Mouse (Mus musculus): ENCODE measurements around the gene Trip12. TPM values are rescaled to one million over a fixed set of nuclear protein-coding genes. Genes with fewer than 3 reads are reported as not detected.

Trip12 gene
- total RNA-seq (2021): 100 to 1,000 TPM; 182 to 184 TPM

DNA sequence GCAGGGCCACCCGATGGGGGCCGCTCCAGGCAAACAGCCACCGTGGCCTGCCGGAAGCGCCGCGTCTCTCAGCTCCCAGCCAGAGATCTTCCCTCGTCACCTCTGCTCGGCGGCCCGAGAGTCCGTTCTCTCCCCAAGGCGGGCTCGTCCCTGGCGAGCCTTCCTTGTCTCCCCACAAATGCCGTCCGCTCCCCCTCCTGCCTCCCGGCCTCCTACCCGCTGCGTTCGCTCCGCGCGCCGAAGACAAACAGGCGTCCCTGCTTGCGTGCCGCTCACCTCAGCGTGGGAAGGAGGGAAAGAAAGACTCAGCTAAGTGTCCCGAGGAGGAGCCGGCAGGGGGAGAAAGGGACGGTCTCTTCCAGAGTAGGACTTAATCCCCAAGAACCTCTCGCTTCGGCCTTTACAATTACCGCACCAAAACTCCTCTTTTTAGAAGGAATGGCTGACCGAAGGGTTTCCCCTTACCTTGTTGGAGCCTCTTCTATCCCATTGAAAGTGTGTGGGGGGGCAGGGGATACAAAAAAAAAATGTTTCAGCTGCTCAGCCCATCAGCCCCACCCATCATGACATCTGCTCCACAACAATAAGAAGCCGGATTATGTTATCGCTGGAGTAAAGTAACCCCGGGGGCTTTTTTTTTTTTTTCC lies at the start of gene Trip12:
Gene Trip12 (minus strand): TSS at position 499 of the 647 bp plus-strand sequence.
- DNase-seq (ENCODE audit: extremely low spot score in 1 of 2, low spot score in 1 of 2): no peak

DNA sequence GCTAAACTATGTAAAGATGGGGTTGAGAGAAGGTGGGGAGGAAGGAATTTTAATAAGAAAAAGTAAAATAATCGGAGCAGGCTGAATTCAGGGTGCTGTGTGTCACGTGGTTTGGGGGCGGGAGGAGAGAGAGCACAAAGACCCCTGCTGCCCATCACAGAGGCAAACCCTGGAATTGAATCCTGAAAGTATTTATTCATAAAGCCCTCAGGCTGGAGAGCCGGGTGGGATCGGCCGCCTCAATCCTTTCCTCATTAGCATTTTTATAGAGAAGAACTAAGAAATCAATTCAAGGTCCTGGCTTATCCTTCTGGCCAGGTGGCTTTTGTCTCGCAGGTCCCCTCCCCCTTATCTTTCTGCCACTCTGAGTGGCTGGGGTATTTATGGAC lies 49.7 kb upstream of the Trip12 start:
- no peak for DNase-seq (ENCODE audit: extremely low spot score in 1 of 2, low spot score in 1 of 2)

DNA sequence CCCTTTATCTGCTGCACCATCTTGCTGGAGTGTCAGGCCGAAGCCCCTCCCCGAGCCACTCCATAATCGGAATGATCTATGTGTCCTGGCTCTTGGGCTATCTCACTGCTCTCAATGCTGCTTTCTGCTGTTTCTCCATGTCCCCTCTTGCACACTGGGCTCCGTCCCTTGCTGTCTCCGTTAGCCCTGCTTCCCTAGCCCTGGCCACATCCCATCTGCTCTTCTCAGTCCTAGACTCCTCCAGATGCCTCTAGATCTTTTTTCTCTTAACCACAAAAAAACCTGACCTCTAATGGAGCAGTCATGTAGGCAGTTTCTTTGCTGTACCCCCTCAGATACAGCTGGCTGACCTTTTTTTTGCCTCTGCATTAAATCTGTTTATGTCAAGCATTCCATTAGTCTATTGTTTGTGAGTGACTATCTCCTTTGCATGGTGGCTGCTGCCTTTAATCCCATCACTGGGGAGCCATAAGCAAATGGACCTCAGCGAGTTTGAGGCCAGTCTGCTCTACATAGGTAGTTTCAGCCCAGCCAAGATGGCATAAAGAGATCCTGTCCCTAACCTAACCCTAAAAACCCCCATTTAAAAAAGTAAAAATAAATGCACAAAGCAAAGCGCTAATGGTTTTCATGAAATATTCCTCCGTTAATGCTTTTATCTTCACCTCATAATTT lies 49.2 kb upstream of the Trip12 start:
- DNase-seq (ENCODE audit: extremely low spot score in 1 of 2, low spot score in 1 of 2): no peak

DNA sequence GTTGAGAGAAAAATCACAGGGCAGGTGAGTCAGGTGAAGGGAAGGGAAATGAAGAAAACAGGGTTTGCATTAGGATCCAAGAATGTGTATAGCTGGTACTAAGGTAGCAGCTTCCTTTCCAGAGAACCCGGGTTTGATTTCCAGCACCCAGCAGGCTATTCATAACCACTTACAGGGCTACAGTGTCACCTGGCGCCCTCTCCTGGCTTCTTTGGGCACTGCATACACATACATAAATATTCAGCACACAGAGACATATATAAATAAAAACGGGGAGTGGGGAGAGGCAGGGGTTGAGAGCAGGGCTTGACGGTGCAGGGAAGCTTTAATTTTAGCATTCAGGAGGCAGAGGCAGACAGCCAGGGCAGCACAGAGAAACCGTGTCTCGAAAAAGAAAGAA lies 45.6 kb upstream of the Trip12 start:
- no peak for DNase-seq (ENCODE audit: extremely low spot score in 1 of 2, low spot score in 1 of 2)

DNA sequence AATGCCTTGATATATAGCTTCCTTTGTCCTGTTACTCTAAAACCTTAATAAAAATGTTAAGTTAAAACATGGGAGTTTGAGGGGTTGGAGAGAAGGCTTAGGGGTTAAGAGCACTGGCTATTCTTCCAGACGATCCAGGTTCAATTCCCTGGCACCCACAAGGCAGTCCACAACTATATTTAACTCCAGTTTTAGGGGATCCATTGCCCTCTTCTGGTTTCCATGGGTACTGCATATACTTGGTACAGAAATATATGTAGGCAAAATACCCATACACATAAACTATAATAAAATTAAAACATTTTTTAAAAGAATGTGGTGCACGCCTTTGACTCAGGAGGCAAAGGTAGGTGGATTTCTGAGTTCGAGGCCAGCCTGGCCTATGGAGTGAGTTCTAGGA lies 44.9 kb upstream of the Trip12 start:
- DNase-seq (ENCODE audit: extremely low spot score in 1 of 2, low spot score in 1 of 2): no peak

DNA sequence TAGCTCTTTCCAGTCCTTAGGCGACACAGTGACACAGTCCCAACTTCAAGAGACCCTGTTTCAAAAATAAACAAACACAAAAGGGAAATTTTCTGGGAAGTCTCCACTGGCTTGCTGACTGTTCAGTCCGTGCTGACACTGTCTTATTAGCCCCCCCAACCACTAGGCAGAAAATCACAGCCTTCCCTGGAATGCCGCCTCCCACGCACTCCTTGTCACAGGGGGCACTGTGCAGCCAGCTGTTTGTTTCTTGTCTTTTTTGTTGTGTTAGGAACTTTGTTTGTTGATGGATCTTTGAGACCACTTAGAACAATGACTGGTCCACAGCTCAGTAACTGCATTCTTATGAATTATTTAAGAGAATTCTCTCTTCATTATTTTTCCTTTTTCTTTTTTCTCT lies 43.6 kb upstream of the Trip12 start:
- DNase-seq (ENCODE audit: extremely low spot score in 1 of 2, low spot score in 1 of 2): no peak

- no peak for DNase-seq (ENCODE audit: extremely low spot score in 1 of 2, low spot score in 1 of 2)
Observed at GRCm38 (mm10) chr1:84882937-84883336, 42.6 kb upstream of the Trip12 start.

DNA sequence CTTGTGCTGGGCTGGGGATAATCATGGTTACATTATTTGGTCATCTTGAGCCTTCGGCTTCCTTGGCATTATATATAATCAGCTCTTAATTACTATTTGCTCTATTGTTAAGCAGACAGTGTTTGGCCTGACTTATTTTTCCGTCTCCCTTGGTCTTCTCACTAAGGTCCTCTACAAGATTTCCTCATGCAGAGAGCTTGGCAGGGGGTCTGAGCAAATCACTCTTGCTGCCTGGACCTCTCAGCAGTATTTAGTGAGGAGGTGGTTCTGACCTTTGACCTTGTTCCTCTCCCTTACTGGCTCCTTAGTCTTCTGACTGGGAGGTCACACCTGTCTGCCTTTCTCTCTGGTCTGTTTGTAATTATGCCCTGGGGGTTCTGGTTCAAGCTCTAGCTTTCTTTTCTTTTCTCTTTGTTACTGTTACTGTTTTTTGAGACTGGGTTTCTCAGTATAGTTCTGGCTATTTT lies 41.8 kb upstream of the Trip12 start:
- no peak for DNase-seq (ENCODE audit: extremely low spot score in 1 of 2, low spot score in 1 of 2)

DNA sequence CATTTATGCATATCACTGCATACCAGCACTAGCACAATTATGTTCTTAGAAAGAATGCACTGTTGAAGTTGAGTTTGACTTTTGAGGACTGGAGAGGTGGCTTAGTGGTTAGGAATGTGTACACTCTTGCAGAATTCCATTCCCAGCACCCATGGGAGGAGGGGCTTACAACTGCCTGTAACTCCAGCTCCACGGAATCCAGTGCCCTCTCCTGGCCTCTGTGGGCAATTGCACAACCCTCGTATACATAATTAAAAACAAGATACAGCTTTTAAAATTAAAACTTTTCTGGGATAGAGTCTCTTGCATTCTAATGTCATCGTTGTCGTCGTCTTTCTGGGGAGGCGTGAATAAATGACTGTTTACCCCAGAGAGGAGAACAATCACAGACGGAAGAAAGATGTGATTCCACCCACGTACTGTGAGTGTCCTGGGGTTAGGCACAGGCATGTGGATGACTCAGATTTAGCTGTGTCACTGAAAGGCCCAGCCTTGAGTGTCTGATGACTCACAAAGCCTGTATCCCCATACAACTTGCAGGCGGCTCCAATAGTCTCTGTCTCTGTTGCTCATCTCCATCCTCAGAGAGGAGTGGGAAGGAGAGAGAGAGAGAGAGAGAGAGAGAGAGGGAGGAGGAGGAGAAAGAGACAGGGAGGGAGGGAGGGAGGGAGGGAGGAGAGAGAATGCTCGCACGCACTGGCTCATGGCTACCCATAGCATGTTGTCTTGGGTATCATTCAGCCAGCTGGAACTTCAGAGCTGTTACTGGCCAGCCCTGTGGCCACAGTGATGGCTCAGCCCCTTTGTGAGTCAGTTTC lies 41.1 kb upstream of the Trip12 start:
- no peak for DNase-seq (ENCODE audit: extremely low spot score in 1 of 2, low spot score in 1 of 2)

DNA sequence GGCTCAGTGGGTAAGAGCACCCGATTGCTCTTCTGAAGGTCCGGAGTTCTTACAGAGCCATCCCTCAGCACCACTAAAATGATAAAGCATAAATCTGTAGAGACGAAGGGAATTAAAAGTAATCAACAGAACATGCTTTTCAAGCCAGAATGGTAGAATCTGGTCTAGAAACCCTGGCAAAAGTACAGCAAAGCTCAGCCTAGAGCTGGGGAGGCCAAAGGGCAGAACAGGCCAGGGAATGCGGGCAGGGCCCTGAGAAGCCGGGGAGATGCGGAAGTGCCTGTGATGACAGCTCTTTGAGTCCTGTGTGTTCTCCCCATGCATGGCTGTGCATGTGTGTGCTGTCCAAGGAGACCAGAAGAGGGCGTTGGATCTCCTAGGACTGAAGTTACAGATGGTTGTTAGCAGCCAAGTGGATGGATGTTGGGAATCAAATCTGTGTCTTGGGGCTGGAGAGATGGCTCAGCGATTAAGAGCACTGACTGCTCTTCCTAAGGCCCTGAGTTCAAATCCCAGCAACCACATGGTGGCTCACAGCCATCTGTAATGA lies 39.3 kb upstream of the Trip12 start:
- no peak for DNase-seq (ENCODE audit: extremely low spot score in 1 of 2, low spot score in 1 of 2)

- DNase-seq (ENCODE audit: extremely low spot score in 1 of 2, low spot score in 1 of 2): no peak
Observed at GRCm38 (mm10) chr1:84877590-84877989, 37.3 kb upstream of the Trip12 start.

- DNase-seq (ENCODE audit: extremely low spot score in 1 of 2, low spot score in 1 of 2): no peak
Observed at GRCm38 (mm10) chr1:84872939-84873338, 32.6 kb upstream of the Trip12 start.

DNA sequence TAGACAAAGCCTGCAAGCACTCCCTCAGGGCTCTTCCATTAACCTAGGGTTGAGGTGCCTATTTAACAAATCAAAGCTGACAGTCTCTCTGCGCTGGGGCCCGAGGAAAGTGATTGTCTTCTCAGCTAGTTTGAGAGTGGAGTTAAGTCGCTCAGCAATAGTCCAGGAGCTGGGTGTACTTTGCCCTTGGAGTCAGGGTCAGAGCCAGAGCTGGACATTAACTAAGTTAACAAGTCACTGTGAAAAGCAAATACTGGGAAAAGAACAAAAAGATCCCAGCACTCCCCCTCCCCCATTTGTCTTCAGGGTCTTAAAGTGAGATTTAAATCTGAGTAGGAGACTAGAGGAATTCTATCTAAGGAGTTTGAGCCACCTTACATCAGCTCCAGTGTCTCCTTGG lies 31.8 kb upstream of the Trip12 start:
- DNase-seq (ENCODE audit: extremely low spot score in 1 of 2, low spot score in 1 of 2): no peak

GRCm38 (mm10) chr1:84871131-84871530 lies 30.8 kb upstream of the Trip12 start:
- no peak for DNase-seq (ENCODE audit: extremely low spot score in 1 of 2, low spot score in 1 of 2)

- no peak for DNase-seq (ENCODE audit: extremely low spot score in 1 of 2, low spot score in 1 of 2)
Observed at GRCm38 (mm10) chr1:84869498-84869897, 29.2 kb upstream of the Trip12 start.

DNA sequence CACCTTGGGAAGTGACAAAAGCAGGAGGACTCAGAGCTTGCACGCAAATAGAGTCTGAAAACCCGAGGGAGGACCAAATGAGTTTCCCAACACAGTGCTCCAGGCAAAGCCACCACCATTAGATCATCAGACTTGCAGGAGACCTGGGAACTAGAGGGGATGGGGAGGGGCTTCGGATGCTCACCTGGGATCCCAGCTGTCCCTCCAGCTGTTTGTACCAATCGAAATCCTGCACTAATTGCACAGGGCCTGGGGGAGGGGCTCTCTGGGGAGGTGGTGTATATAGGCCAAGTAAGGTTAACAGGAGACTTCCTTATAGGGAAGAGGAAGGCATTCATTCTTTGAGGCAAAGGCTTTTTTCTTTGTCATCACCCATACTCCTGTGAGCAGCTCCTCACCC lies 28.5 kb upstream of the Trip12 start:
- DNase-seq (ENCODE audit: extremely low spot score in 1 of 2, low spot score in 1 of 2): no peak

DNA sequence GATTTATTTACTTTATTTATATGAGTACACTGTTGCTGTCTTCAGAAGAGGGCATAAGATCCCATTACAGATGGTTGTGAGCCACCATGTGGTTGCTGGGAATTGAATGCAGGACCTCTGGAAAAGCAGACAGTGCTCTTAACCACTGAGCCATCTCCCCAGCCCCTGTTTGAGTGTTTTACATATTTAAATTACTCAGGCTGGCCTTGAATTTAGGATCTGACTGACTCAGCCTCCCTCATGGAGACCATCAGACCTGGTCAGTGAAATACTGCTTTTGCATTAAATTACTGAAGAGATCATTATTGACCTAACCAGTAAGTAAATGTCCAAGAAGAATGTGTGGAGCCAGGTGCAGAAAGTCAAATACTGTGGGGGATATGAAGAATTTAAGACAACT lies 28.0 kb upstream of the Trip12 start:
- DNase-seq (ENCODE audit: extremely low spot score in 1 of 2, low spot score in 1 of 2): no peak

GRCm38 (mm10) chr1:84866706-84867230 lies 26.5 kb upstream of the Trip12 start:
- DNase-seq (ENCODE audit: extremely low spot score in 1 of 2, low spot score in 1 of 2): no peak

DNA sequence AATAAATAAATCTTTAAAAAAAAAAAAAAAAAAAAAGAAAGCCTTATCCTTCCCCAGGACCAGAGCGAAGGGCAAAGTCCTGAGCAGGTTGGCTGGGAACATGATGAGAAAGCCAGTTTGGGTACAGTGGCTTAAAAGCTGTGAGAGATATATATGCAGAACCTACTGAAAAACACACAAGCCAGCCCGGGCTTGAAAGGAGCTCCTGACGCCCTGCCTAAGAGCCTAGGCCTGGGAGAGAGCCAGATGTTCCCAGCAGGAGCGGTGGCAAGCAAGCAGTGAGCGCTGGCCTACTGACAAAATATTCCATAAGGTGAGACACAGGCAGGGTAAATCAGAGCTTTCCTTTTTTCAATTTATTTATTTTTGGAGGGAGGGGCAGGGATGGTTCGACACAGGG lies 25.9 kb upstream of the Trip12 start:
- DNase-seq (ENCODE audit: extremely low spot score in 1 of 2, low spot score in 1 of 2): no peak

GRCm38 (mm10) chr1:84864645-84865044 lies 24.3 kb upstream of the Trip12 start:
- no peak for DNase-seq (ENCODE audit: extremely low spot score in 1 of 2, low spot score in 1 of 2)

GRCm38 (mm10) chr1:84861255-84861630 lies 20.9 kb upstream of the Trip12 start:
- no peak for DNase-seq (ENCODE audit: extremely low spot score in 1 of 2, low spot score in 1 of 2)
